Mouse (Mus musculus) neutrophil, adult 83 days (primary cell): ENCODE measurements around the gene Nme4. TPM values are rescaled to one million over a fixed set of nuclear protein-coding genes. Genes with fewer than 3 reads are reported as not detected.

Experiments used
- total RNA-seq, 2 experiments: library from RNA; stranded (reverse); gene quantifications; one replicate each; pipeline ENCODE4 v1.2.4; 2023

Gene Nme4
- 1 to 10 TPM; 5.3 to 5.4 TPM for total RNA-seq

DNA sequence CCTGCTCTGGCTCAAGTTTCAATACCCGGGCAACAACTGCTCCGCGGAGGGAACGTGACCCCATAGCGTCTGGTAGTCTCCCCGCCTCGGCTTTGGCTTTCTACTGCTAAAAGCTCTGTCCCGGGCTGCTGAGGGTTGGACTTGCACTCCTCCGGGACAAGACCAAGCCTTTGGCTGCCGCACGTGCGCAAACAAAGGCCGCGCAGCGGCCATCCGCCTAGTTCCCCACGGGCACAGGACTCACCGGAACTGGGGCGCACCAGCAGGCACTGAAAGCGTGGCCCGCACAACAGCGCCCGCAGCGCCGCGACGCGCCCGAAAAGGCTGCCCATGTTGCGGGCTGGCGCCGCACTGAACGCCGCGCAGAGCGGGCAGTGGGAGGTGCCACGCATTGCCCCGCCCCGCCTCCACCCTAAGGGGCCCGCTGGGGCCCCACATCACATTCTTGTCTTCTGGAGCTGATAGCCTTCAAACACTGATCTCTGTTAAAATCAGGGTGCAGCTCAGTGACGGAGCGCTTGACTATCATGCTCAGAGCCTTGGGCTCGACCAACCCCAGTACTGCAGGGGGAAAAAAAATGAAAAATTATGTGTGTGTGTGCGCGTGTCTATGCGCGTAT, at the start of gene Nme4:
Gene Nme4, minus strand, starts transcription at position 482 of the 620 bp plus-strand sequence.

GRCm38 (mm10) chr17:26138239-26138836, 42.9 kb upstream of the Nme4 start, which contains the start of gene Axin1:
Gene Axin1, plus strand, starts transcription at chr17:26138688.

GRCm38 (mm10) chr17:26123267-26123684, 27.9 kb upstream of the Nme4 start, which contains the start of gene Mrpl28:
Gene Mrpl28, plus strand, starts transcription at chr17:26123500.

DNA sequence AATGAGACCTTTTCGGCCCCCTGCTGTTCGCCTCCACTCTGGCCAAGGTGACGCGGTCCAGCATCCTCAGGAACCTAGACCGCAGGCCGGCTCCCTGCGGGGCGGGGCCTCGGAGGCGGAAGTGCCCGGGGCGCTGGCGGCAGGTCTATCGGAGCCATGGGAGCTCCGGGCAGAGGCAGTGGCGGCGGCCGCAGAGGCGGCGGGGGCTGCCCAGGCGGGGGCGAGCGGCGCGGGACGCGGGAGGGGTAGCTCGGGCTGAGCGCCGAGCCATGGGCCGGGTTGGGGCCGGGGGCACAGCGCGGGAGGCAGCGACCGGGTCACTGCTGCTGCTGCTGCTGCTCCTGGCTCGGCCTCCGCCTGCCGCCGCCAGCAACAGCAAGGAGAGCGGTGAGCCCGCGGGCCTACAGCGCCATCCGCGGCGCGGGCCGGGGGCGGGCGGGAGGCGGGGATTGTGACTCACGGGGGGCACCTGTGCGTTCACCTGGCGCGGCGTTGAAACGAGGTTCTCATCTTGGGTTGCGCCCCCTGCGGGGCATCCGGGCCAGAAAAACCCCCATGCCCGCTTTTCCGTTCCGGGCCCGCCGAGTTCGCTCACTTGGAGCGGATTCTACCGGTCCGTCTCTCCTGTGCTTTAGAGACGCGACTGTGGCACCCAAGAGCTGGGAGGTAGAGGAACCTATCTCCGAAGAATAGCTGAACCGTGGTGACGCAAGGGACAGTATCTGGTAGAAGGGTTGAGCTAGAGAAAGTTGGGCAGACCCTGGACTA, 18.0 kb upstream of the Nme4 start, which contains the start of gene Tmem8:
Gene Tmem8, plus strand, starts transcription at position 119 of the 768 bp plus-strand sequence.

GRCm38 (mm10) chr17:26089905-26090632, 5.3 kb downstream of the Nme4 start, which contains the start of gene Decr2:
Gene Decr2, minus strand, starts transcription at chr17:26090337.

DNA sequence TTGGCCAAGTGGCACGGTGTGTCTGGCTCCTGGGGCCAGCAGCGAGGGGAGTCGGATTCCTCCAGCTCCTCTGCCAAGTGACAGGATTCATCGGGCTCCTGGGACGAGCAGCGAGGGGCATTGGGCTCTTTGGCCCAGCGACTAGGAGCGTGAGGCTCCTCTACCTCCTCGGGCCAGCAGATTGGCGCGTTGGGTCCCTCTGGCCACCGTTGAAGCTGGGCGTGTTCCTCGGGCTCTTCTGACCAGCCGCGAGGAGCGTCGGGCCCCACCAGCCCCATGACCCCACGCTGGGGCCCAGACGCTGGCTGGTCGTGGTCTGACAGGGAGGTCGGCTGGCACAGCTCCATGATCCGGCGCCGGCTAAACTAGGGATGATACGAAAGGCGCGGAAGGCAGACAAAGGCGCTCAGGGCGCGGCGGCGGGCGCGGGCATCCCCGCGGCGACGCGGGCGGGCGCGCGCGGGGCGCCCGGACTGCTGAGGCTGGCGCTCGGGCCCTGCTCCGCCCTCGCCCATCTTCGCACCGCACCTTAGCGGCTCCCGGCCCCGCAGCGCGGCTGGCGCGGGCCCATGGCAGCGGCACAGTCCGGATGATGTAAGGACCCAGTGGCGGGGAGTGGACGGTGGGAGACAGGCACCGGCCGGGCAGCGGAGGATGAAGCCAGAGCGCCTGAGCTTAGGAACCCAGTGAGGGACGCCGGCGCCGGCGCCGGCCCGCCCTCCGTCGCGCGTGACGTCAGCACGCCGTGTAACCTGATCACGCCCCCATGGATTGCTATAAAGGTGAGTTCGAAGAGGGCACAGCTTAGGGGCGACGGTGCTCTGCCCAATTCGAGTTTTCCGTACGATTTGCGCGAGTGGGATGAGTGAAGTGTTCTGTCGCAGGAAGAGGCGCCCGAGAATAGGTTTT, 26.3 kb downstream of the Nme4 start, which contains the start of gene Rab11fip3:
Gene Rab11fip3, minus strand, starts transcription at position 725 of the 909 bp plus-strand sequence.

Other genes with a start within 250 kb of the Nme4 start
- gene Wdr90, start 234.1 kb downstream of the Nme4 start, total RNA-seq: 10 to 100 TPM; 28.2 to 31.0 TPM
- 1 to 10 TPM; 3.8 to 4.2 TPM for gene Mcrip2, start 226.8 kb downstream of the Nme4 start, total RNA-seq
- 10 to 100 TPM; 10.2 to 10.3 TPM for gene Mettl26, start 220.5 kb downstream of the Nme4 start, total RNA-seq
- gene Wfikkn1, start 214.7 kb downstream of the Nme4 start, total RNA-seq: 1 to 10 TPM; 2.5 to 3.8 TPM
- 10 to 100 TPM; 16.6 to 19.2 TPM for gene Rab40c, start 175.9 kb downstream of the Nme4 start, total RNA-seq
- 100 to 1,000 TPM in 1 of 2 experiments, 10 to 100 TPM in 1; 70.2 to 101 TPM for gene Pigq, start 150.7 kb downstream of the Nme4 start, total RNA-seq
- gene Nhlrc4, start 150.6 kb downstream of the Nme4 start, total RNA-seq: under 1 TPM; 0.20 to 0.93 TPM
- gene A930017K11Rik, start 143.0 kb downstream of the Nme4 start, total RNA-seq: not detected
- 10 to 100 TPM; 17.0 to 22.0 TPM for gene Capn15, start 109.8 kb downstream of the Nme4 start, total RNA-seq
- 1 to 10 TPM; 1.7 to 1.9 TPM for gene Rab11fip3, start 26.0 kb downstream of the Nme4 start, total RNA-seq
- gene Decr2, start 5.3 kb downstream of the Nme4 start, total RNA-seq: 1 to 10 TPM; 3.8 to 4.5 TPM
- gene Tmem8, start 17.7 kb upstream of the Nme4 start, total RNA-seq: 10 to 100 TPM; 66.8 to 74.8 TPM
- 10 to 100 TPM; 34.5 to 41.7 TPM for gene Mrpl28, start 27.9 kb upstream of the Nme4 start, total RNA-seq
- gene Axin1, start 43.1 kb upstream of the Nme4 start, total RNA-seq: 10 to 100 TPM; 37.0 to 40.7 TPM
- 1 to 10 TPM; 4.4 to 8.5 TPM for gene Pdia2, start 103.5 kb upstream of the Nme4 start, total RNA-seq
- not detected for gene Rgs11, start 107.3 kb upstream of the Nme4 start, total RNA-seq
- under 1 TPM; 0.55 to 0.57 TPM for gene Arhgdig, start 112.2 kb upstream of the Nme4 start, total RNA-seq
- gene Fam234a, start 148.6 kb upstream of the Nme4 start, total RNA-seq: 10 to 100 TPM; 65.5 to 77.1 TPM
- 10 to 100 TPM; 36.2 to 36.9 TPM for gene Luc7l, start 157.3 kb upstream of the Nme4 start, total RNA-seq